Mouse (Mus musculus): Measurements from ENCODE around the gene Usp32.

- TF ChIP-seq POLR2A (IDR thresholded peaks at IDR 0.05; ENCODE audit: insufficient read depth, low read depth, low read length) = no peak
- peak; percentile 82 for TF ChIP-seq CTCF (IDR thresholded peaks at IDR 0.05)
- TF ChIP-seq EP300 (IDR thresholded peaks at IDR 0.05; ENCODE audit: insufficient read depth, low read depth, low read length) = no peak
These were observed 161.8 kb downstream of the Usp32 start for GRCm38 (mm10) chr11:84978113-84978512.

Measured in heart, adult 2 months (tissue).